Comparison of ENCODE assay signal across 8 mouse cellular contexts in genomic region chr9:40455336-40456185, GRCm38 (mm10).
A peak's percentile ranks its signal among the peaks of the same experiment; 100 is the strongest.
DNase-seq lines count a peak whose midpoint lies in the region; ATAC-seq and TF ChIP-seq lines count a peak whose summit lies in the region.

No protein-coding gene starts in this region.

- peak overlapping the region; percentile 49 for H3K9ac ChIP-seq in heart, postnatal 0 days (replicated peaks; ENCODE audit: low read depth, low read length)

- peaks cover 58% of the 10 kb centered on the region for H3K27me3 ChIP-seq in forebrain, embryonic 10.5 days (ENCODE audit: poor library complexity, severe bottlenecking)
- H3K27me3 ChIP-seq in heart, postnatal 0 days (ENCODE audit: control insufficient read depth, insufficient read depth, low read length): no peaks in the 10 kb centered on the region

- peak overlapping the region; percentile 72 for H3K4me3 ChIP-seq in forebrain, embryonic 10.5 days
- H3K4me3 ChIP-seq in heart, postnatal 0 days (ENCODE audit: low read depth, low read length): peak overlapping the region; percentile 74

- ATAC-seq in heart, postnatal 0 days (ENCODE audit: insufficient read depth, low read depth): peak; percentile 55

- WGBS in forebrain, embryonic 10.5 days: under 1% methylated on average over 77 of the region's 77 CpGs
- WGBS in heart, postnatal 0 days: under 1% methylated on average over 77 of the region's 77 CpGs

- H3K4me2 ChIP-seq in heart, postnatal 0 days (ENCODE audit: low read depth, low read length): peak overlapping the region; percentile 98

- peak; percentile 64 to 69 for DNase-seq in CD8-positive naive resting alpha-beta T cell, adult 2 months (ENCODE audit: low read depth in 2 of 2, low spot score in 2 of 2)
- DNase-seq in brain, embryonic 14.5 days (ENCODE audit: low read depth): peak; percentile 75
- peak; percentile 59 for DNase-seq in forebrain, embryonic 10.5 days (ENCODE audit: extremely low spot score, low spot score)
- peak; percentile 48 for DNase-seq in heart, postnatal 0 days (ENCODE audit: low spot score)
- peak; percentile 36 to 45 for DNase-seq in layer of hippocampus, postnatal 36 days
- DNase-seq in lung, postnatal 36 days: peak; percentile 81
- DNase-seq in ovary, postnatal 36 days (ENCODE audit: low spot score): peak; percentile 63
- DNase-seq in thymus, postnatal 14 days: peak; percentile 86

- no peaks in the 10 kb centered on the region for H3K36me3 ChIP-seq in forebrain, embryonic 10.5 days (replicated peaks)
- no peaks in the 10 kb centered on the region for H3K36me3 ChIP-seq in heart, postnatal 0 days (replicated peaks; ENCODE audit: control insufficient read depth, insufficient read depth, low read length)

- peak overlapping the region; percentile 77 for H3K27ac ChIP-seq in forebrain, embryonic 10.5 days
- H3K27ac ChIP-seq in heart, postnatal 0 days (ENCODE audit: low read depth): peak overlapping the region; percentile 79

- no peak for TF ChIP-seq POLR2A in brain, embryonic 14.5 days (IDR thresholded peaks at IDR 0.05; ENCODE audit: borderline replicate concordance, extremely low read depth, insufficient read depth, insufficient read length, poor library complexity, severe bottlenecking)

- TF ChIP-seq CTCF in brain, embryonic 14.5 days (IDR thresholded peaks at IDR 0.05; ENCODE audit: borderline replicate concordance, extremely low read depth, insufficient read depth, insufficient read length): 0 out of 2 replicates have a peak, but pooled peaks have one; percentile 3
- no peak for TF ChIP-seq CTCF in heart, postnatal 0 days (IDR thresholded peaks at IDR 0.05; ENCODE audit: low read depth)

- H3K9me3 ChIP-seq in forebrain, embryonic 10.5 days: no peaks in the 10 kb centered on the region
- no peaks in the 10 kb centered on the region for H3K9me3 ChIP-seq in heart, postnatal 0 days (replicated peaks; ENCODE audit: control insufficient read depth, low read length)

- H3K4me1 ChIP-seq in forebrain, embryonic 10.5 days: peaks cover 29% of the 10 kb centered on the region
- peaks cover 3% of the 10 kb centered on the region; the same call in 1 of the 2 replicates for H3K4me1 ChIP-seq in heart, postnatal 0 days (ENCODE audit: control insufficient read depth, insufficient read depth)

- no peak for TF ChIP-seq EP300 in heart, postnatal 0 days (IDR thresholded peaks at IDR 0.05; ENCODE audit: low read depth)

Comparison
In these comparisons a context has a peak if more than half of its experiments do, and no peak if none do; other contexts are left out.
1. Peak in every context shown above with its lines: DNase-seq, ATAC-seq, H3K4me3 ChIP-seq and H3K27ac ChIP-seq.